Mouse (Mus musculus) ES-CJ7 (cell line): ENCODE data around the gene Steap1.

ENCODE experiments used
- DNase-seq: peaks from one replicate; pipeline ENCODE4 v3.0.0; 2011; ENCODE audit warnings: low read depth, low spot score

Gene Steap1

DNA sequence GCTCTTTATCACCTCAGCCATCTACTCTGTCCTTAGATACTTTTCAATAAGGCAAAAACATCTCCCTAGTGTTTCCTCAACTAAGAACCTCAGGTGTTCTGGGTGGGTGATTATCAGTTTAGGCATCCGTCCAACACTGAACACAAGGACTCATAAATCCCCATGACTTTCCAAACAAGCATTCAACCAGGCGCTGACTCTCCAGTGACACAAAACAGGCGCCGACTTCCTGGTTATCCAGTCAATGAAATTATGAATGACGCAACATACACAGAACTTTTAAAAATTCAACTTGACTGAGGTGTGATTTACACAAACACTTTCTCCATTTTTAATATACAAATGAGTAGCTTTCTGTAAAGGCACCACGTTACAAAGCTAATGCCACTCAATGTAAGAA is 60.9 kb downstream of the Steap1 start:
- no peak for DNase-seq

DNA sequence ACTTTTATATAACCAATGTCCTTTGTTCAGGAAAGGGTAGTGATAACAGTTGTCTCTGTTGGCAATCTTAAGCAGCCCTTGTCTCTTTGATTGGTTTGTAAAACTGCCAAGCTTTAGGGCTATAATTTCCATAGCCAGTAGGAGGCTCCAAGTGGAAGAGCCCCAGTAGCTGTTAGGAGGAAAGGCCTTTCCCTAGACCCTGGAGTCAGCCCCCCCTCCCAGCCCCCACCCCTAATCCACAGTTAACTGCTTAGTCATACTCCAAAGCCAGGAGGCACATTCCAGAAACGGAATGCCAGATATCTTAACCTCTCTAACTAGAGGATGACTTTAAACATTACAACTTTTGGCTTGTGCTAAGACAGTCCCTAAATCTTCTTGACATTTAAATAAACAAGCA is 62.2 kb downstream of the Steap1 start:
- DNase-seq, result peak; percentile 66
